ENCODE assay signal across 8 mouse cellular contexts in genomic region chr11:98836128-98836527, GRCm38 (mm10). TPM values are rescaled to one million over a fixed set of nuclear protein-coding genes. Genes with fewer than 3 reads are reported as not detected.
A peak's percentile ranks its signal among the peaks of the same experiment; 100 is the strongest.
DNase-seq lines count a peak whose midpoint lies in the region; ATAC-seq and TF ChIP-seq lines count a peak whose summit lies in the region.

No protein-coding gene starts in this region.

- no peak for ATAC-seq in limb, embryonic 15.5 days (ENCODE audit: insufficient number of reproducible peaks, low FRiP score, low TSS enrichment, low read depth)
- peak; percentile 28 for ATAC-seq in stomach, postnatal 0 days (ENCODE audit: low FRiP score, low TSS enrichment)

- WGBS in limb, embryonic 15.5 days: 22% methylated on average over 7 of the region's 7 CpGs
- WGBS in stomach, postnatal 0 days: 22% methylated on average over 7 of the region's 7 CpGs

- TF ChIP-seq EP300 in stomach, postnatal 0 days (optimal IDR thresholded peaks at IDR 0.05): no peak

- DNase-seq in gastrocnemius, adult 2 months: no peak
- DNase-seq in gastrocnemius, postnatal 36 days: no peak
- DNase-seq in urinary bladder, adult 18-20 months (ENCODE audit: low spot score in 2 of 2): peak; percentile 65 to 70
- no peak for DNase-seq in urinary bladder, postnatal 25 days (ENCODE audit: low spot score)
- no peak for DNase-seq in stomach, postnatal 0 days (ENCODE audit: low spot score)
- DNase-seq in layer of hippocampus, adult 9-11 months: no peak
- DNase-seq in cerebellum, adult 8-10 months: no peak

- H3K4me1 ChIP-seq in limb, embryonic 15.5 days: peaks cover 37% of the 10 kb centered on the region
- no peaks in the 10 kb centered on the region for H3K4me1 ChIP-seq in stomach, postnatal 0 days (replicated peaks; ENCODE audit: control insufficient read depth, insufficient read depth)

- peak overlapping the region; percentile 98 for H3K4me2 ChIP-seq in limb, embryonic 15.5 days
- peak overlapping the region; percentile 100 for H3K4me2 ChIP-seq in stomach, postnatal 0 days (replicated peaks; ENCODE audit: low read depth)

- intact Hi-C loops in gastrocnemius, adult 2 months (cut with DNase I): no loop called here
- intact Hi-C loops in gastrocnemius, postnatal 36 days (cut with DNase I): no loop called here

- H3K9ac ChIP-seq in limb, embryonic 15.5 days: no peak overlapping the region
- 0 out of 2 replicates have a peak overlapping the region, but pooled peaks have one; percentile 84 for H3K9ac ChIP-seq in stomach, postnatal 0 days (ENCODE audit: low read length)

- peak overlapping the region; percentile 91 for H3K4me3 ChIP-seq in gastrocnemius, adult 2 months
- H3K4me3 ChIP-seq in limb, embryonic 15.5 days: peak overlapping the region; percentile 92
- H3K4me3 ChIP-seq in stomach, postnatal 0 days (ENCODE audit: low read depth, low read length): peak overlapping the region; percentile 77

- no peak overlapping the region for H3K27ac ChIP-seq in gastrocnemius, adult 2 months
- H3K27ac ChIP-seq in limb, embryonic 15.5 days: peak overlapping the region; percentile 63; the same call in 1 of the 2 replicates
- H3K27ac ChIP-seq in stomach, postnatal 0 days (replicated peaks): peak overlapping the region; percentile 91

- H3K36me3 ChIP-seq in limb, embryonic 15.5 days: peaks cover 33% of the 10 kb centered on the region
- H3K36me3 ChIP-seq in stomach, postnatal 0 days (ENCODE audit: control insufficient read depth, insufficient read depth, low read length): peaks cover 16% of the 10 kb centered on the region; the same call in 1 of the 2 replicates

- H3K9me3 ChIP-seq in limb, embryonic 15.5 days: no peaks in the 10 kb centered on the region
- H3K9me3 ChIP-seq in stomach, postnatal 0 days (ENCODE audit: control insufficient read depth, low read length): no peaks in the 10 kb centered on the region

- H3K27me3 ChIP-seq in limb, embryonic 15.5 days: no peaks in the 10 kb centered on the region
- no peaks in the 10 kb centered on the region for H3K27me3 ChIP-seq in stomach, postnatal 0 days (ENCODE audit: control insufficient read depth, insufficient read depth, low read length)

- TF ChIP-seq CTCF in gastrocnemius, adult 2 months (IDR thresholded peaks at IDR 0.05): no peak
- TF ChIP-seq CTCF in stomach, postnatal 0 days (IDR thresholded peaks at IDR 0.05; ENCODE audit: low read depth): no peak

RNA-seq across cellular contexts. Expression of gene Rapgefl1, which starts 0.5 kb away (rescaled TPM):
- under 1 TPM; 0.22 to 0.26 TPM for total RNA-seq in gastrocnemius, adult 2 months (2021)
- total RNA-seq in gastrocnemius, postnatal 36 days (2021): under 1 TPM; 0.12 to 0.15 TPM
- polyA plus RNA-seq in limb, embryonic 15.5 days (2015; fragmentation: Nextera tagmentation; extraction: Ambion mirVana): 11.1 TPM in 2 replicates
- polyA plus RNA-seq in stomach, postnatal 0 days (2015; fragmentation: Nextera tagmentation; extraction: Ambion mirVana): 6.9 and 7.7 TPM in 2 replicates

RNA-seq across cellular contexts. Expression of gene Wipf2, which starts 27.3 kb away (rescaled TPM):
- total RNA-seq in gastrocnemius, adult 2 months (2021): 1 to 10 TPM; 6.1 to 6.6 TPM
- total RNA-seq in gastrocnemius, postnatal 36 days (2021): 1 to 10 TPM; 5.6 to 6.7 TPM
- polyA plus RNA-seq in limb, embryonic 15.5 days (2015; fragmentation: Nextera tagmentation; extraction: Ambion mirVana): 4.1 and 4.2 TPM in 2 replicates
- polyA plus RNA-seq in stomach, postnatal 0 days (2015; fragmentation: Nextera tagmentation; extraction: Ambion mirVana): 4.9 and 5.3 TPM in 2 replicates

RNA-seq across cellular contexts. Expression of gene Casc3, which starts 31.4 kb away (rescaled TPM):
- total RNA-seq in gastrocnemius, adult 2 months (2021): 10 to 100 TPM; 17.4 to 21.9 TPM
- total RNA-seq in gastrocnemius, postnatal 36 days (2021): 10 to 100 TPM; 14.2 to 21.4 TPM
- 30.0 and 32.5 TPM in 2 replicates for polyA plus RNA-seq in limb, embryonic 15.5 days (2015; fragmentation: Nextera tagmentation; extraction: Ambion mirVana)
- 12.4 and 14.8 TPM in 2 replicates for polyA plus RNA-seq in stomach, postnatal 0 days (2015; fragmentation: Nextera tagmentation; extraction: Ambion mirVana)

RNA-seq across cellular contexts. Expression of gene Msl1, which starts 40.8 kb away (rescaled TPM):
- 10 to 100 TPM; 51.8 to 69.4 TPM for total RNA-seq in gastrocnemius, adult 2 months (2021)
- 10 to 100 TPM; 49.0 to 51.4 TPM for total RNA-seq in gastrocnemius, postnatal 36 days (2021)
- polyA plus RNA-seq in limb, embryonic 15.5 days (2015; fragmentation: Nextera tagmentation; extraction: Ambion mirVana): 22.9 and 25.8 TPM in 2 replicates
- 11.3 and 13.8 TPM in 2 replicates for polyA plus RNA-seq in stomach, postnatal 0 days (2015; fragmentation: Nextera tagmentation; extraction: Ambion mirVana)

Comparison
In these comparisons a context has a peak if more than half of its experiments do, and no peak if none do; other contexts are left out.
1. DNase-seq: peak in urinary bladder, adult 18-20 months (2 of 2); none in gastrocnemius, adult 2 months (single experiment), gastrocnemius, postnatal 36 days (0 of 2), urinary bladder, postnatal 25 days (single experiment), stomach, postnatal 0 days (single experiment), layer of hippocampus, adult 9-11 months (single experiment) and cerebellum, adult 8-10 months (single experiment).
2. Peak in every context shown above with its lines, with median percentiles within 50 percentile points of each other: H3K4me3 ChIP-seq.